Mouse (Mus musculus) neural tube, embryonic 14.5 days (tissue): Measurements from ENCODE around the gene Adamts13. TPM values are rescaled to one million over a fixed set of nuclear protein-coding genes. Genes with fewer than 3 reads are reported as not detected.

Source experiments
- ATAC-seq: fragments of 200-750 bp; cut with Nextera tagmentation; 2 replicates; pipeline ENCODE4 v1.8.0; 2017; ENCODE audit warnings: low read depth, mild to moderate bottlenecking, moderate TSS enrichment, moderate library complexity
- H3K27ac ChIP-seq: fragments of 300-500 bp; sonication (generic); 2 replicates; pipeline ENCODE4 v1.5.1; 2014; ENCODE audit warnings: low read depth, mild to moderate bottlenecking, control low read depth, low read length, moderate library complexity, mixed read lengths
- H3K27me3 ChIP-seq: fragments of 300-500 bp; sonication (generic); 2 replicates; pipeline ENCODE4 v1.6.1; 2014; ENCODE audit warnings: low read length; ENCODE audit not compliant: control insufficient read depth, insufficient read depth
- H3K36me3 ChIP-seq: fragments of 300-500 bp; sonication (generic); 2 replicates; pipeline ENCODE4 v1.6.1; 2014; ENCODE audit warnings: low read length, mixed read lengths; ENCODE audit not compliant: control insufficient read depth, insufficient read depth
- H3K4me1 ChIP-seq: fragments of 300-500 bp; sonication (generic); 2 replicates; pipeline ENCODE4 v1.6.1; 2014; ENCODE audit warnings: low read length; ENCODE audit not compliant: control insufficient read depth, insufficient read depth
- H3K4me2 ChIP-seq: fragments of 300-500 bp; sonication (generic); 2 replicates; pipeline ENCODE4 v1.6.1; 2014; ENCODE audit warnings: mild to moderate bottlenecking, low read depth, low read length, control low read depth
- H3K4me3 ChIP-seq: fragments of 300-500 bp; sonication (generic); 2 replicates; pipeline ENCODE4 v1.5.1; 2014; ENCODE audit warnings: low read depth, low read length, control low read depth, mixed read lengths
- H3K9ac ChIP-seq: fragments of 300-500 bp; sonication (generic); replicated peaks from 2 replicates; pipeline ENCODE4 v1.6.1; 2014; ENCODE audit warnings: low read depth, mild to moderate bottlenecking, control low read depth, low read length, mixed read lengths
- H3K9me3 ChIP-seq: fragments of 300-500 bp; sonication (generic); 2 replicates; pipeline ENCODE4 v1.6.1; 2016; ENCODE audit warnings: low read length; ENCODE audit not compliant: control insufficient read depth
- WGBS: fragments of 180-500 bp; shearing (Covaris S2); extraction: QIAGEN DNeasy Blood & Tissue Kit; methylation state at CpG from one replicate; pipeline ENCODE4 v1.1.7; 2014; 5-methylcytosine and 5-hydroxymethylcytosine counted together
- polyA plus RNA-seq: library from polyadenylated mRNA; unstranded; fragments of >200 nt; fragmentation: Nextera tagmentation; extraction: Ambion mirVana; gene quantifications from 2 replicates; pipeline ENCODE4 v1.2.1, GENCODE M21; 2014

The Adamts13 gene
- polyA plus RNA-seq, 1 experiment from 2014 or later = not detected

DNA sequence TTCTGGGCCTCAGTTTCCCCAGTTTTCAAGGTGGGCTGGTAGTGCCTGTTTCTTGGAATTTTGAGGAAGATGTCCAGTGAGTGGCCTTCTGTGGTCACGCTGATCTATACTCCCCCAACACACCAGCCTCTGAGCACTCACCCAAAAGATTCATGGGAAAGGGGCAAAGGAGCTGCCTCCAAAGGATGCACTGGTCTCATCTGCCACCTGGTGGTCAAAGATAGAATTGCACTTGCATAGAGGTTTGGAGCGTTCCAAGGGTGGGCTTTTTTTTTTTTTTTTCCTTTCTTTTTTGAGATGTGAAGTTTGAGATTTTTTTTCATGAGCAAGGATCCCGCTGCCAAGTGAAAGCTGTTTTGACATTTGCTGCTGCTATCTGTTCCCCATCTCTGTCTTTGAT lies 65.4 kb downstream of the Adamts13 start:
- Histone ChIP-seq H3K4me3 (no peak overlapping the region), H3K27me3 (no peaks in the 10 kb centered on the region), H3K36me3 (no peaks in the 10 kb centered on the region), H3K4me2 (no peak overlapping the region), H3K27ac (no peak overlapping the region), H3K4me1 (no peaks in the 10 kb centered on the region), H3K9ac (no peak overlapping the region), H3K9me3 (no peaks in the 10 kb centered on the region)
- ATAC-seq = peak; percentile 64
- WGBS = 4% methylated on average over 3 of the region's 3 CpGs

DNA sequence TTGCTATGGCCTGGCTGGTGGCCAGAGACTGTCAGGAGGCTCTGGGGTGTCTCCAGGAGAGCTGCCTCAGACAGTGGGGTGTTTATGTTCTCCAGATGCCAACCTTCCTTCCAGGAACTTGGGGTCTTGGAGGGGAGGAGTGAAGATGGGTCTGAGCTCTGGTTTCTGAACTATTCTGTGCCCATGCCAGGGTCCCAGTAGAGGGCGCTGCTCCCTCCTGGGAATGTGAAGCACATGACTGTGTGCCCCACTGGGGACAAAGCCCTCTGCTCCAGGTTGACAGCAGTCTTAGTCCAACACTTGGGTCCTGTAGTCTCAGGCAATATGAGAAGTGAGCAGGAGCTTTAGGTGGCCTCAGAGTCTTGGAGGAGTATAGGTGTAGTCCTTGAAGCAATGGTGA lies 66.1 kb downstream of the Adamts13 start:
- H3K4me2 ChIP-seq = no peak overlapping the region
- H3K9me3 ChIP-seq = no peaks in the 10 kb centered on the region
- H3K4me1 ChIP-seq = no peaks in the 10 kb centered on the region
- 10% methylated on average over 1 of the region's 1 CpGs for WGBS
- no peak overlapping the region for H3K9ac ChIP-seq
- no peaks in the 10 kb centered on the region for H3K27me3 ChIP-seq
- H3K36me3 ChIP-seq = no peaks in the 10 kb centered on the region
- no peak overlapping the region for H3K4me3 ChIP-seq
- no peak overlapping the region for H3K27ac ChIP-seq
- no peak for ATAC-seq

DNA sequence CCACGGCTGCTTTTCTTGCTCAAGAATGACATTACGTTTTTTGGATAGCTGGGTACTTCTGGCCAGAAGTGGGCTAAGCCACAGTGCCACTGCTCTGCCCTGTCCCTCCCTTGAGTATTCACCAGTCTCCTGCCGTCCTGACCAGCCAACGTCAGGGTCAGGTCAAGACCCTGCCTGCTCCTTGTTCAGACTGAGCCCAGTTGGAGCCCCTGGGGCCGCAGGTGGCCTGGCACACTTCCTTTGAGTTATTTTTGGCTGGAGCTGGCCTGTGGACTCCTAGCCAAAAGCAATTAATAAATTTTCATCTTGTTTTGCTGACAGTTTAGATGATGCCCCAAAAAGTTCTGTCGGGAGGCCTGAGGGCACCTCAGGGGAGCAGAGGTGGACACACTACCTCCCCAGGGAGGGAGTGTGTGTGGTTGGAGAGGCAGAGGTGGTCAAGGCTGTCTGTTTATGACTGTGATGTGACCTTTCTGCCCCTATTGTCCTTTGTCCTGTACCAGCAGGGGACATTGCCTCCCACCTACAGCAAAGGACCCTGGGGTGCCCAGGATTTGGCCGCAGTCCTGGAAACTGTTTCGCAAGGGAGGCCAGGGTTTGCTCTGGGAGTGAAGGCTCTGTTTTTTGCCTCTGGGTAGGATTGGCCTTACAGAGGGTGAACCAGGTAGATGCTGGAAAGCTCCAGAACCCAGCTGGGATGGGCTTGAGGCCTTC lies 69.1 kb downstream of the Adamts13 start:
- ATAC-seq = no peak
- Histone ChIP-seq H3K4me2 (no peak overlapping the region), H3K36me3 (no peaks in the 10 kb centered on the region), H3K4me1 (no peaks in the 10 kb centered on the region), H3K9ac (no peak overlapping the region), H3K27me3 (no peaks in the 10 kb centered on the region), H3K9me3 (no peaks in the 10 kb centered on the region), H3K4me3 (no peak overlapping the region), H3K27ac (no peak overlapping the region)
- 67% methylated on average over 8 of the region's 8 CpGs for WGBS

DNA sequence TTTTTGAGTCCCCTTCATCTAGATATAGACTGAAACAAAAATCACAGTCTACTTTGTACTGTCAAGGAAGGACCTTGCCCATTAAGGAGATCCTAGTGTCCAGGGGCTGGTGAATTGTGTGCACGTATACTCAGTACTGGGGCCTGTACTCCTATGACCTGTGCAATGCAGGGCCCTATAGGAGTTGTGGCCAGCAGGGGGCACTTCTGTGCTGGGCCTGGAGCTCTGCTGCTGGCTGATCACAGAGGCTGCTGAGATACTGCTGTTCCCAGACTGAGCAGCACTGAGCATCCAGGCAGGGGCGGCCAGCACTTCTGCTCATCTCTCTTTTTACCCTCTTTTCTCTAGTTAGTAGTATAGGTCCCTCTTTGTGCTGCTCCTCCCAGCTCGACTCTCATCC lies 70.2 kb downstream of the Adamts13 start:
- H3K36me3 ChIP-seq = no peaks in the 10 kb centered on the region
- no peak overlapping the region for H3K9ac ChIP-seq
- no peaks in the 10 kb centered on the region for H3K4me1 ChIP-seq
- no peak overlapping the region for H3K4me3 ChIP-seq
- H3K4me2 ChIP-seq = no peak overlapping the region
- no peaks in the 10 kb centered on the region for H3K9me3 ChIP-seq
- peak; percentile 94; the same call in 1 of the 2 replicates for ATAC-seq
- no peak overlapping the region for H3K27ac ChIP-seq
- H3K27me3 ChIP-seq = no peaks in the 10 kb centered on the region
- 33% methylated on average over 3 of the region's 3 CpGs for WGBS

DNA sequence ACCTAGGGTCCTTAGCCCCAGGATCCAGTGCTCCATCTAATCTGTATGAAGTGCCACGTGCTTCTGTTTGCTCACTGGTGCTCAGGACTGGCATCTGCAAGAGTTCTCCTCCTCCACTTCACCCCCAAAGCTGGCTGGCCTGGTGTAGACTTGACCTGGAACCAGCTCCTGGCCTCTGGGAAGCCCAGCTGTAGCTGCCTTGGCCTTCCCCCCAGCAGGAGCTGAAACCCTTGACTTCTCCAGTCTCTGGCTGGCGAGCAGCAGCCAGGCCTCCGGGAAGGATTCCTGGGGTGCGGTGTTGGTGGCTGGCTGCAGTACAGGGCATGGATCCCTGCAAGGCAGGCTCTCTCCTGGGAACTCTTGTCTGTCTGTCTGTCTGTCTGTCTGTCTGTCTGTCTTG lies 71.0 kb downstream of the Adamts13 start:
- no peak overlapping the region for H3K9ac ChIP-seq
- H3K9me3 ChIP-seq = no peaks in the 10 kb centered on the region
- H3K27me3 ChIP-seq = no peaks in the 10 kb centered on the region
- no peak for ATAC-seq
- 78% methylated on average over 4 of the region's 4 CpGs for WGBS
- no peak overlapping the region for H3K4me3 ChIP-seq
- no peak overlapping the region for H3K4me2 ChIP-seq
- H3K4me1 ChIP-seq = no peaks in the 10 kb centered on the region
- H3K36me3 ChIP-seq = no peaks in the 10 kb centered on the region
- H3K27ac ChIP-seq = no peak overlapping the region

DNA sequence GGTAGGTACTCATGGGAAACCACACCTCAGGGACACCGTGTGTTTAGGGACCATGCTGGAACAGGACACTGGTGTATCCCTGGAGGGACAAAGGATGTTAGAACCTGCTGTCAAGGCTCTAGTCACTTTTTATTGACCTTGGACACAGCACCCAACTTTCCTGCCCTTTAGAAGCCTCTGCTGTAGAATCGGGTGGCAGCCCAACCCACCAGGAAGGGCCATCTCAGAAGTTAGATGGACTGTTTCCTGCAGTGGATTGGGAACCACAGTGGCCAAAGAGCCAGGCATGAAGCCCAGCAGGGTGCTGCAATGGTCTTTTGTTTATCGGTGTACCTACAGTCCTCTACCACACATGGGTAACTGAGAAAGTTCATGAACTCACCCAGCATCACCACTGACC lies 71.4 kb downstream of the Adamts13 start:
- no peaks in the 10 kb centered on the region for H3K36me3 ChIP-seq
- WGBS = 74% methylated on average over 3 of the region's 3 CpGs
- H3K27ac ChIP-seq = no peak overlapping the region
- H3K9ac ChIP-seq = no peak overlapping the region
- H3K9me3 ChIP-seq = no peaks in the 10 kb centered on the region
- H3K4me3 ChIP-seq = no peak overlapping the region
- H3K27me3 ChIP-seq = no peaks in the 10 kb centered on the region
- no peak overlapping the region for H3K4me2 ChIP-seq
- H3K4me1 ChIP-seq = no peaks in the 10 kb centered on the region
- no peak for ATAC-seq

DNA sequence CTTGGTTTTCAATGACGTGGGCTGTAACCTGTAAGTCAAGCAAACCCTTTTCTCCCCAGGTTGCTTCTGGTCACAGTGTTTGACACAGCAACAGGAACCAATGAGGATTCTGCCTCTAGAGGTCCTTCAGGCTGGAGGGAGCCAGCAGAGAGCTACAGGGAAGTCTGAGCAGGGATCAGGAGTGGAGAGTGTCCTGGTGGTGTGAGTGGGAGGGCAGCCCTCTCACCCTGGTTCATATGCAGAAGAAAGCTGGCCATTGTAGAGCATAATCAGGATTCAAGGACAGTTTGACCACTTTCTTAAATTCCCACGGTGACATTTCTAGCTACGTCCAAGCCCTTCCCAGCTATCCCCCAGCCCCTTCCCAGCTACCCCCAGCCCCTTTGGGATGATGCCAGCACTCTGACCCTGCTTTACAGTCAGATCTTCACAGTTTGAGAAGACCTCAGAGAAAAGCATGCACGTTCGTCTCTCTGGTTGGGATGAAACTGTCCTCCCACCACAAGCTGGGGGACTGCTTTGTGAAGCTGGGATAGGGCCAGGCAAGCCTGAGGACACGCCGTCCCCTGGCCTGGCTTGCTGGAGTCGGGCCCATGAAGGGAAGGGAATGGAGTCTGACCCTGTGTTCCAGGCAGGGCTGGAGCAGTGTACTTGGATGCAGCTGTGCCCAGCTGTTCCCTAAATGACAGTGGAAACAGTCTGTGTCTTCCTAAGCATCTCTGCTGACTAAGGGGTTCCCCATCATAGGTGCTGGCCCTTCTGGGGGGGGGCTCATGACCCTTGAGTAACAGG lies 73.0 kb downstream of the Adamts13 start:
- H3K27ac ChIP-seq = no peak overlapping the region
- no peaks in the 10 kb centered on the region for H3K27me3 ChIP-seq
- no peak for ATAC-seq
- H3K9me3 ChIP-seq = no peaks in the 10 kb centered on the region
- no peak overlapping the region for H3K4me2 ChIP-seq
- 68% methylated on average over 8 of the region's 8 CpGs for WGBS
- no peaks in the 10 kb centered on the region for H3K4me1 ChIP-seq
- H3K36me3 ChIP-seq = no peaks in the 10 kb centered on the region
- no peak overlapping the region for H3K4me3 ChIP-seq
- no peak overlapping the region for H3K9ac ChIP-seq

DNA sequence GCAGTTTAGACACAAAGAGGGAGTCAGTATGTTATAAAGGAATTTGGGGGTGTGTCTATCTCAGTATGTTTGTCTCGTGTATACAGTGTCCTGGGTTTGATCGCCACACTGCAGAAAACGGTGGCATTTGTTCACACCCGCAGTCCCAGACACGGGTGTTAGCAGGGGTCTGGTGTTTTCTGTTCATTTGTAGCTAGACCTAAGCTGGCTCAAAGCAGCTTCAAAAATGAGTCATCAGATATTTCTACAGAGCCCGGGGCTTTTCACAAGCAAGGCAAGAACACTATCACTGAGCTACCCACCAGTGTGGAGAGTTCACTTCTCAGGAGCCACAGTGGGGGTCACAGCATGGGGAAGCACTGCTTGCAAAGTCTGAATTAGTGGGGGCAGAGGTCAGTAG lies 76.2 kb downstream of the Adamts13 start:
- WGBS = 55% methylated on average over 6 of the region's 6 CpGs
- no peak for ATAC-seq

DNA sequence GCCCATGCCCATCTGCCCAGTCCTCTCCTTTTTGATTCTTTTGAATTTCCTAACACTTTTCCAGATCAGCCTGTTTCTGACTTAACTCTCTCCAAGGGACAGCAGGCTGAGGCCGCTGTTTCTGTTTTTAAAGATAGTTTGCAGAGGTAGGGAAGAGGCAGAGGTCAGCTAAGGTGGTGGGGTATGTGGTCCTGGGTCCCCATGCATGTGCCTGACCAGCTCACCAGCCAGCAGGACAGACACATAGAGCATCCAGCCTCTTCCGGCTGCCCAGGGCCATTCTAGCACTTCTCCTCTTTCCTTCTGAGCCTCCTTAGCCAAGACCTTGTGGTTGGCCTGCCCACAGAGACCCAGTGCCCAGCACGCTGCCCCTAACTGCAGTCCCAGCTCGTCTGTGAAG lies 85.0 kb downstream of the Adamts13 start:
- Histone ChIP-seq H3K9me3 (no peaks in the 10 kb centered on the region), H3K4me2 (no peak overlapping the region), H3K36me3 (no peaks in the 10 kb centered on the region), H3K27ac (no peak overlapping the region), H3K4me3 (no peak overlapping the region), H3K4me1 (peaks cover 5% of the 10 kb centered on the region; the same call in 1 of the 2 replicates), H3K27me3 (no peaks in the 10 kb centered on the region), H3K9ac (no peak overlapping the region)
- ATAC-seq = no peak
- 19% methylated on average over 4 of the region's 4 CpGs for WGBS

More for the DNA sequence above, 76.2 kb downstream of the Adamts13 start:
- Histone ChIP-seq H3K4me2 (no peak overlapping the region), H3K36me3 (no peaks in the 10 kb centered on the region), H3K9ac (no peak overlapping the region), H3K27ac (no peak overlapping the region), H3K27me3 (no peaks in the 10 kb centered on the region), H3K9me3 (no peaks in the 10 kb centered on the region), H3K4me1 (no peaks in the 10 kb centered on the region), H3K4me3 (no peak overlapping the region)
